In genomic region chr6:126568046-126568830, GRCm38 (mm10) we compare ENCODE assay signal across 14 mouse cellular contexts.
"Had no signal": no experiment of that assay in that cellular context is flagged by ENCODE, and none has a peak within 500 bp of the region (broad histone marks: within the 10 kb centered on the region; RNA-seq: fewer than 3 reads in every experiment).

No protein-coding gene starts in this region.

- H3K4me1 ChIP-seq: kidney, embryonic 15.5 days; limb, embryonic 15.5 days; liver, embryonic 12.5 days; midbrain, embryonic 15.5 days; neural tube, embryonic 13.5 days had no signal

- H3K4me3 ChIP-seq: kidney, embryonic 15.5 days; limb, embryonic 15.5 days; liver, embryonic 12.5 days; midbrain, embryonic 10.5 days; midbrain, embryonic 15.5 days; neural tube, embryonic 13.5 days had no signal

- H3K9ac ChIP-seq: kidney, embryonic 15.5 days; limb, embryonic 15.5 days; liver, embryonic 12.5 days; lung, embryonic 14.5 days; midbrain, embryonic 15.5 days; neural tube, embryonic 13.5 days had no signal

- H3K27me3 ChIP-seq: kidney, embryonic 15.5 days; limb, embryonic 15.5 days; liver, embryonic 12.5 days; midbrain, embryonic 15.5 days; neural tube, embryonic 13.5 days had no signal

- H3K4me2 ChIP-seq: kidney, embryonic 15.5 days; limb, embryonic 15.5 days; liver, embryonic 12.5 days; lung, embryonic 14.5 days; midbrain, embryonic 15.5 days; neural tube, embryonic 13.5 days had no signal

- H3K36me3 ChIP-seq: kidney, embryonic 15.5 days; limb, embryonic 15.5 days; liver, embryonic 12.5 days; midbrain, embryonic 10.5 days; midbrain, embryonic 15.5 days; neural tube, embryonic 13.5 days had no signal

- H3K27ac ChIP-seq: kidney, embryonic 15.5 days; limb, embryonic 15.5 days; liver, embryonic 12.5 days; midbrain, embryonic 10.5 days; midbrain, embryonic 15.5 days; neural tube, embryonic 13.5 days had no signal

- DNase-seq: kidney, postnatal 36 days; layer of hippocampus, adult 9-11 months; layer of hippocampus, postnatal 36 days; lung, embryonic 14.5 days; lung, postnatal 10 days; lung, postnatal 4 days; right cerebral cortex, postnatal 25 days; thymus, postnatal 36 days had no signal

- H3K9me3 ChIP-seq: kidney, embryonic 15.5 days; limb, embryonic 15.5 days; liver, embryonic 12.5 days; midbrain, embryonic 10.5 days; midbrain, embryonic 15.5 days; neural tube, embryonic 13.5 days had no signal

- ATAC-seq: liver, embryonic 12.5 days; midbrain, embryonic 15.5 days had no signal
